In genomic region chr4:132076480-132077405, GRCm38 (mm10) we compare ENCODE assay signal across 9 mouse cellular contexts. TPM values are rescaled to one million over a fixed set of nuclear protein-coding genes. Genes with fewer than 3 reads are reported as not detected.
DNase-seq lines count a peak whose midpoint lies in the region; ATAC-seq and TF ChIP-seq lines count a peak whose summit lies in the region.
"Had no signal": no experiment of that assay in that cellular context is flagged by ENCODE, and none has a peak within 500 bp of the region (broad histone marks: within the 10 kb centered on the region; RNA-seq: fewer than 3 reads in every experiment).

No protein-coding gene starts in this region.

- no peaks in the 10 kb centered on the region for H3K36me3 ChIP-seq in forebrain, embryonic 10.5 days (replicated peaks)
- no peaks in the 10 kb centered on the region for H3K36me3 ChIP-seq in forebrain, embryonic 12.5 days (replicated peaks)
- H3K36me3 ChIP-seq in kidney, embryonic 14.5 days (ENCODE audit: control insufficient read depth, insufficient read depth, low read length) = no peaks in the 10 kb centered on the region
- H3K36me3 ChIP-seq in lung, postnatal 0 days (ENCODE audit: insufficient read depth, low read length) = no peaks in the 10 kb centered on the region

- 25% methylated on average over 20 of the region's 20 CpGs for WGBS in forebrain, embryonic 10.5 days
- 22% methylated on average over 20 of the region's 20 CpGs for WGBS in forebrain, embryonic 12.5 days
- WGBS in bone marrow, adult 2 months = 14% methylated on average over 20 of the region's 20 CpGs
- WGBS in kidney, embryonic 14.5 days = 27% methylated on average over 20 of the region's 20 CpGs
- 26% methylated on average over 20 of the region's 20 CpGs for WGBS in lung, postnatal 0 days

- no peak for TF ChIP-seq POLR2A in bone marrow, adult 2 months (IDR thresholded peaks at IDR 0.05; ENCODE audit: borderline replicate concordance, control insufficient read depth, low read depth, low read length)

- H3K4me3 ChIP-seq in forebrain, embryonic 10.5 days = peak overlapping the region; percentile 1; the same call in 1 of the 2 replicates
- H3K4me3 ChIP-seq in forebrain, embryonic 12.5 days (replicated peaks) = no peak overlapping the region
- H3K4me3 ChIP-seq in bone marrow, adult 2 months (replicated peaks; ENCODE audit: control insufficient read depth, low read depth, low read length) = peak overlapping the region; percentile 28
- H3K4me3 ChIP-seq in kidney, embryonic 14.5 days (ENCODE audit: low read length) = no peak overlapping the region
- no peak overlapping the region for H3K4me3 ChIP-seq in lung, postnatal 0 days (ENCODE audit: low read depth, low read length)

- TF ChIP-seq CTCF in bone marrow, adult 2 months (IDR thresholded peaks at IDR 0.05; ENCODE audit: control insufficient read depth, insufficient read depth, low read length) = no peak
- no peak for TF ChIP-seq CTCF in lung, postnatal 0 days (IDR thresholded peaks at IDR 0.05)

- DNase-seq in forebrain, embryonic 10.5 days (ENCODE audit: extremely low spot score, low spot score) = peak; percentile 59
- peak; percentile 52 for DNase-seq in 3134 (ENCODE audit: extremely low read depth, insufficient read length, low spot score)
- DNase-seq in lung, postnatal 0 days (ENCODE audit: low spot score) = peak; percentile 93
- peak; percentile 26 for DNase-seq in thymus, postnatal 25 days

- peaks cover 64% of the 10 kb centered on the region for H3K4me1 ChIP-seq in forebrain, embryonic 10.5 days
- H3K4me1 ChIP-seq in forebrain, embryonic 12.5 days = peaks cover 33% of the 10 kb centered on the region
- peaks cover 2% of the 10 kb centered on the region; the same call in 1 of the 2 replicates for H3K4me1 ChIP-seq in bone marrow, adult 2 months (ENCODE audit: control insufficient read depth, insufficient read depth, low read length)
- H3K4me1 ChIP-seq in kidney, embryonic 14.5 days (ENCODE audit: control insufficient read depth, insufficient read depth, low read length) = 0 out of 2 replicates have a peak, but pooled peaks cover 4% of the 10 kb centered on the region
- peaks cover 6% of the 10 kb centered on the region; the same call in 1 of the 2 replicates for H3K4me1 ChIP-seq in lung, postnatal 0 days (ENCODE audit: insufficient read depth, low read depth, low read length)

- peaks cover 92% of the 10 kb centered on the region for H3K27me3 ChIP-seq in forebrain, embryonic 10.5 days (ENCODE audit: poor library complexity, severe bottlenecking)
- H3K27me3 ChIP-seq in forebrain, embryonic 12.5 days = peaks cover 80% of the 10 kb centered on the region
- peaks cover 3% of the 10 kb centered on the region; the same call in 1 of the 2 replicates for H3K27me3 ChIP-seq in kidney, embryonic 14.5 days (ENCODE audit: control insufficient read depth, insufficient read depth, low read length)
- no peaks in the 10 kb centered on the region for H3K27me3 ChIP-seq in lung, postnatal 0 days (replicated peaks; ENCODE audit: insufficient read depth, low read length)

- H3K9ac ChIP-seq in forebrain, embryonic 12.5 days = no peak overlapping the region
- H3K9ac ChIP-seq in kidney, embryonic 14.5 days (ENCODE audit: low read depth, low read length) = no peak overlapping the region
- H3K9ac ChIP-seq in lung, postnatal 0 days (replicated peaks; ENCODE audit: low read depth) = no peak overlapping the region

- H3K4me2 ChIP-seq in forebrain, embryonic 12.5 days = no peak overlapping the region
- H3K4me2 ChIP-seq in kidney, embryonic 14.5 days (replicated peaks; ENCODE audit: low read depth, low read length) = no peak overlapping the region
- peak overlapping the region; percentile 20; the same call in 1 of the 2 replicates for H3K4me2 ChIP-seq in lung, postnatal 0 days (replicated peaks; ENCODE audit: low read depth, low read length)

- peak overlapping the region; percentile 20; the same call in 1 of the 2 replicates for H3K27ac ChIP-seq in forebrain, embryonic 10.5 days
- no peak overlapping the region for H3K27ac ChIP-seq in forebrain, embryonic 12.5 days
- H3K27ac ChIP-seq in bone marrow, adult 2 months (ENCODE audit: control insufficient read depth, insufficient read depth, low read depth, low read length, poor library complexity) = peak overlapping the region; percentile 96
- peak overlapping the region; percentile 37; the same call in 1 of the 2 replicates for H3K27ac ChIP-seq in kidney, embryonic 14.5 days (ENCODE audit: low read depth, low read length)
- peak overlapping the region; percentile 87 for H3K27ac ChIP-seq in lung, postnatal 0 days (ENCODE audit: low read length)

- TF ChIP-seq EP300 in lung, postnatal 0 days (IDR thresholded peaks at IDR 0.05) = peak; percentile 55

- no peaks in the 10 kb centered on the region for H3K9me3 ChIP-seq in forebrain, embryonic 10.5 days
- no peaks in the 10 kb centered on the region for H3K9me3 ChIP-seq in forebrain, embryonic 12.5 days
- H3K9me3 ChIP-seq in kidney, embryonic 14.5 days (ENCODE audit: control insufficient read depth, low read length) = no peaks in the 10 kb centered on the region
- H3K9me3 ChIP-seq in lung, postnatal 0 days (ENCODE audit: low read length) = no peaks in the 10 kb centered on the region

- ATAC-seq in forebrain, embryonic 12.5 days (ENCODE audit: low FRiP score) = no peak
- ATAC-seq in granulocyte monocyte progenitor cell, adult 5-6 weeks (replicated peaks; ENCODE audit: poor library complexity, severe bottlenecking) = peak; percentile 5; the same call in 1 of the 2 replicates
- no peak for ATAC-seq in kidney, embryonic 14.5 days (ENCODE audit: low FRiP score, low TSS enrichment)
- peak; percentile 61 for ATAC-seq in lung, postnatal 0 days

RNA-seq across cellular contexts. Expression of gene Epb41, which starts 1.6 kb away (rescaled TPM):
- polyA plus RNA-seq in forebrain, embryonic 10.5 days (2016; fragmentation: Nextera tagmentation; extraction: Ambion mirVana) = 115 and 123 TPM in 2 replicates
- polyA plus RNA-seq in forebrain, embryonic 12.5 days (2016; fragmentation: Nextera tagmentation; extraction: Ambion mirVana) = 136 and 158 TPM in 2 replicates
- polyA plus RNA-seq in bone marrow, adult 2 months (2011; ENCODE audit: insufficient read depth, insufficient read length, low replicate concordance, missing spikeins) = 298 and 306 TPM in 2 replicates
- 66.9 and 75.3 TPM in 2 replicates for total RNA-seq in granulocyte monocyte progenitor cell, adult 5-6 weeks (2014; fragmentation: Nextera tagmentation)
- total RNA-seq in granulocyte monocyte progenitor cell, adult 5-6 weeks (2017) = 51.4 and 53.0 TPM in 2 replicates
- polyA plus RNA-seq in kidney, embryonic 14.5 days (2014; fragmentation: Nextera tagmentation; extraction: Ambion mirVana) = 52.5 and 78.5 TPM in 2 replicates
- 29.9 and 32.5 TPM in 2 replicates for polyA plus RNA-seq in lung, postnatal 0 days (2015; fragmentation: Nextera tagmentation; extraction: Ambion mirVana)

RNA-seq across cellular contexts. Expression of gene Gm10300, which starts 2.2 kb away (rescaled TPM):
- not detected in 2 replicates for polyA plus RNA-seq in forebrain, embryonic 10.5 days (2016; fragmentation: Nextera tagmentation; extraction: Ambion mirVana)
- 0.08 TPM in 1 of 2 replicates, not detected in the other for polyA plus RNA-seq in forebrain, embryonic 12.5 days (2016; fragmentation: Nextera tagmentation; extraction: Ambion mirVana)
- polyA plus RNA-seq in bone marrow, adult 2 months (2011; ENCODE audit: insufficient read depth, insufficient read length, low replicate concordance, missing spikeins) = 0.65 and 0.70 TPM in 2 replicates
- total RNA-seq in granulocyte monocyte progenitor cell, adult 5-6 weeks (2014; fragmentation: Nextera tagmentation) = not detected in 2 replicates
- total RNA-seq in granulocyte monocyte progenitor cell, adult 5-6 weeks (2017) = 0.30 and 0.31 TPM in 2 replicates
- polyA plus RNA-seq in kidney, embryonic 14.5 days (2014; fragmentation: Nextera tagmentation; extraction: Ambion mirVana) = 0.09 TPM in 1 of 2 replicates, not detected in the other
- polyA plus RNA-seq in lung, postnatal 0 days (2015; fragmentation: Nextera tagmentation; extraction: Ambion mirVana) = 0.15 and 0.18 TPM in 2 replicates
- polyA plus RNA-seq: neural tube, embryonic 14.5 days had no signal

Comparison
In these comparisons a context has a peak if more than half of its experiments do, and no peak if none do; other contexts are left out.
1. H3K4me3 ChIP-seq: peak in forebrain, embryonic 10.5 days (single experiment) and bone marrow, adult 2 months (single experiment); none in forebrain, embryonic 12.5 days (single experiment), kidney, embryonic 14.5 days (single experiment) and lung, postnatal 0 days (single experiment).
2. DNase-seq: peak in every context shown above with its lines; median percentile 93 in lung, postnatal 0 days; 59 in forebrain, embryonic 10.5 days; 52 in 3134; 26 in thymus, postnatal 25 days.
3. ATAC-seq: peak in granulocyte monocyte progenitor cell, adult 5-6 weeks (single experiment) and lung, postnatal 0 days (single experiment); none in forebrain, embryonic 12.5 days (single experiment) and kidney, embryonic 14.5 days (single experiment).